Mouse (Mus musculus) ZHBTc4 (cell line): ENCODE results near the gene Gm20388.
A peak's percentile ranks its signal among the peaks of the same experiment; 100 is the strongest.

Experiments used
- DNase-seq: peaks from one replicate; pipeline ENCODE4 v3.0.0-alpha.2; 2011; ENCODE audit warnings: low read depth, low spot score

Gm20388 gene

DNA sequence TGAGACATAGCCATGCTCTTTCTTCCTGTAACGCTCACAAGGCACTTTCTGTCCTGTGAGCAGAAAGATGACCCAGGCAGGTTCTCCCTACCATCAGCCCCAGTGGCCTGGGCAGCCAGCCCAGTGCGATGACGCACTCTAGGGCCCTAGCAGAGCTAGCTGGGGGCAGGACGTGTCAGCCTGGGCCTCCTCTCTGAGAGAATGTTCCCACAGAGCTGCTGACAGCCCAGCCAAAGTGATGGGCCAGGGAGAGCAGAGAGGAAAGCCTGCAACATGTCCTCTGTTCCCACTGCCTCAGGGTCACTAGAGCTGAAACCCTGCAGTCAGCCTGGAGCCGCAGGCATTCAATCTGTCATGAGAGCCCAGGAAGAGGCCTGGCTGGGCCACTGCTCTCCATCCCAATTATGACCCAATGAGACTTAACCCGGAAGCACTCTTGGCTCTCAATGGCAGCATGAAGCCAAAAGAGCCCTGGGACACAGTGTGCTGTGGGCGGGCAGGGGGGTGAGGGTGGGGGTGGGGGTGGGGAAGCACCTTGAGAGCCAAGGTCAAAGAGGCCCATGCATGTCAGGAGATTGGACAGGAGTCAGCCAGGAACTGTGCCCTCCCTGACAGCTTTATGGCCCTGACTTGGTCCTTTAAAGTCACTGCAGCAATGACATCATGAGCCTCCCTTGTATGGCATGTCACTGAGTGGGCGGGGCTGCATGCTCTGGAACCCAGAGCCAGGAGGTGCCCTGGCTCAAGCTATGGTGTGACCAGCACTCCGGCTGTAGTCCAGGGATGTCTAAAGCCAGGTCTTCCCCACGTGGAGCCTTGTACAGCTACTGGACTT, 1465.7 kb downstream of the Gm20388 start:
- peak; percentile 35 for DNase-seq

DNA sequence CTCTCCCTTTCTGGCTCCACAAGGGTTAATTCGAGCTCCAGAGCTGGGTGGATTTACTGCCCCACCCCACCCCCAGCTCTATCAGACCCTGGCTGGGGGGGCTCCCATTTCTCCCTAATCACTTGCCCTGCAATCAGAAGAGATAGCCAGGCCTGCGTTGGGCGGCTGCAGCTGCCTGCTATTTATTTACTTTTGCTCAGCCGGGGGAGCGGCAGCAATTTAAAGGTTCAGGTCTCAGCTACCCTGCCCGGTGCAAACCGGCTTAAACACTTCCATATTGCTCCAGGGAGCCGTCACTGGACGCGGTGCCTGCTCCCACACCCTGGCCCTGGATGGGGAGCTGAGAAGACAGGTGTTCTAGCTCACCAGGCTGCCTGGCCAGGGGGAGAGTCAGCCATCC, 1467.0 kb downstream of the Gm20388 start:
- peak; percentile 50 for DNase-seq

DNA sequence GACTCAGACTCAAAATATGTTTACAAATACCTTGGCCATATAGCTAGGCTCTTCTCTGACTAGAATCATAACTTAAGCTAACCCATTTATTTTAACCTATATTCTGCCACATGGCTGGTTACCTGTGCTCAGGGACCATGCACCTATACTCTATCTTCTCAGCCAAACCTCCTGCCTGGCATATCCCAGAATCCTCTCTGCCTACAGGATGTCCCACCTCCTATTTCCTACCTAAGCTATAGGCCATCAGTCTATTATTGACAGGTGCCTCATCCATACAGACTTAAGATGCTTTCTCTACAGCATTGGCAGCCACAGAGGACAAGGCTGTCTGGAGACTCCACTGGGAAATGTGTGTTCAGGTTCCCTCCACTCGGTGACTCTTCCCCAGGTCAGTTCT, 1468.7 kb downstream of the Gm20388 start:
- DNase-seq: peak; percentile 87

DNA sequence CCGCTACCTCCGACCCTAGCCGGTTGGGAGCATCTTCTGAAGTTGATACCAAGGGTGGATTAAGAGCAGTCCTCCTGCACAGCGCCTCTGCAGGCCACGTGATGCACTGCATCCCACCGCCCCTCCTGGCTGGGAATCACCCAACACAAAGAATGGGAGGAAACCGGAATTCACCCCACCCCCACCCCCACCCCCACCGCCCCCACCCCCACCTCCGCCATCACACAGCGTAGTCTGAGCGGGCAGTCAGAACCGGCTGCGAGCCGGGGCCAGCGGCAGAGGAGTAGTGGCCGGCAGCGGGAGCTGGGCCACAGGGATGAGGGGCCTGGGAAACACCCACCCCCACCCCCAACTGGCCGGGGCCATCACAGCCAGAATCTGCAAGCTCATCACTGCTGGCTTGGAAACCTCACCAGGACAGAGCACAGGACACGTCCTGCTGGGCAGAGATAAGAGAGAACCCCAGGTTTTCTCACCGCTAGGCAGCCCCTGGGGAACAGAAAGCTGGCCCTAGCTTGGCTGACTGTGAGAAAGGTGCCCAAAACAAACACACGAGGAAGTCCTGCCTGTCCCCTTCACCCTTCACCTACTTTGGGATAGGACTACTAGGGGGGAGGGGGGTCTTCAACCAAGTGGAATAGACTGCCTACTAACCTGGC, 1472.1 kb downstream of the Gm20388 start:
- peak; percentile 95 for DNase-seq

DNA sequence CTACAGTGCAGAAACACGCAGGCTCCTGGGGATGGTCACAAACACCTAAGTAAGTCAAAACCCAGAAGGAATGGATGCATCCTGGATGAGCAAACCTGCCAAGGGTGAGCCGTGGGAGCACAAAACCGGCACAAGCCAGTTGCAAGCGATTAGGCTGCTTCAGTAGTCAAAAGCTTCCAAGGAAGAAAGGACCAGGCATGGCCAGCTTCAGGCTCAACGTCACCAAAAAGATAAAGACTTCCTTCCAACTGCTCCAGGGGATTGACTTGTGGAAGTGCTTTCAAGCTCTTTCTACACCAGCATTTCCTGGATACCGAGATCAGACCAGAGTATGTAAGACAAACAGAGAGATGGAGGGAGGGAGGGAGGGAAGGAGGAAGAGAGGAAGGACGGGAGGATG, 1474.9 kb downstream of the Gm20388 start:
- DNase-seq: peak; percentile 39

DNA sequence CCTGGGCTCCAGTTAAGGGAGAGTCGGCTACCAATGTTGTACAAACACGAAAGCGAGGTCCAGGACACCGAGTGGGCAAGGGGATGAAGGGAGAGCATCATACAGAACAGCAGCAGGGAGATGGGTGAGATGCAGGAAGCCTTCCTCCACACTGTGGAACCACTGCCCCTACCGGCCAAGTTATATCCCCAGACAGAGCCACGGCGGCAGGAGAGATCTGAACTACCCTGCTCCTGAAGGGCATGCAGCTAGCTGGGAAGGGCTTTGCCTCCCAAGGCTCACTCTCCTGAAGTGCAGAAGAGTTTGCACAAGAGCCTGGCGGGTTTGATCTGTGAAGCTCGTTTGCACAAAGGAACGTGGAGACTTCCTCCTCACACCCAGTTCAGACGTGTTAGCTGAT, 1480.0 kb downstream of the Gm20388 start:
- peak; percentile 31 for DNase-seq

DNA sequence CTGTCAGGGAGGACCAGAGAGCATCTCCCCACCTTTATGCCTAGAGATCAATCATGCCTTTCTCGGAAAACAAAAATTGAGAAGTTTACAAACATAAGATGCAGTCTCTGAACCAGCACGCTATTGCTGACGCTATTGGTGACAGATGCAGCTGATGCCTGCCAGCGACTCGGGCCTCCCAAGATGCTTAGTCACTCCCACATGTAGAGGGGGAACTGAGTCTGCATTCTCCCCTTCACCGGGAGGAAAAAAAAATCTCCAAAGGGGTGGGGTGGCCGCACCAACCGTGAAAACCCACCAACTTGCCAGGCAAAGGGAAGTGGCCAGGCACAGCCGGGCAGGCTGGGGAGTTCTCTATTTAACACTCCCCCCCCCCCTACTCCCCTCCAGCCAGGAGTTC, 1480.6 kb downstream of the Gm20388 start:
- no peak for DNase-seq

DNA sequence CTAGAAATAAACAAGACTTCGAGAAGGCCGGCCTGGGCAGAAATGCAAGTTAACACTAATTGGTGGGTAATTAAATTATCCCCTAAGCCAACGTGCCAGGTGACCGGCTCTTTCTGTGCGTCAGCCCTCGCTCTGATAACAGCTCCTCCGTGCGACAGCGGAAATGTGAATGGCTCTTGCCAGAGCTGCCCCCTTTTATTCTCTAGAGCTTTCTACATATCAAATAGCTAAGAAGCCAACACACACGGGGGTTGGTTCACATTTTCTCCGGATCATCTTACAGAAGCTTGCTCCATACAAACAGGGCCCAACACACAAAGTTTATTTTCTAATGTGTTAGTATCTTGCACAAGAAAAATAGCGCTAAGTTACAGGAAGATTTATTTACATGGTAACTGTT, 1481.1 kb downstream of the Gm20388 start:
- DNase-seq: no peak

DNA sequence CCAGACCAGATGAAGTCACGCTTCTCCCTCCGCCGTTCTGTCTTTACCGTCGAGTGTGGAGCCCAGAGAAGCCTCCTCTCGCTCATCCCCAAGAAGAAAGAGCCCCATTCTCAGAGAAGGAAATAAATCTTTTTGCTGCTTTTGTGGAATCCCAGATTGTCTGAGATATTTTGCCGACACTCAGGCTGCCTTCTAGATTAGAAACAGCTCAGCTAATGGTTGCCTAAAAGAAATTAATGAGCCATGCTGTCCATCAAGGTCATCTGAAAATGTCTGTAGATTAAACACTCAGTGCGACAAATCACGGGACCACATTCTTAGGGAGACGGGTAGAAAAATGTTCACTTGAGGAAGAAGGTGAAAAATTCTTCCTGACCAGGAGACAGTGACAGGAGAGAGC, 1481.8 kb downstream of the Gm20388 start:
- DNase-seq: no peak

DNA sequence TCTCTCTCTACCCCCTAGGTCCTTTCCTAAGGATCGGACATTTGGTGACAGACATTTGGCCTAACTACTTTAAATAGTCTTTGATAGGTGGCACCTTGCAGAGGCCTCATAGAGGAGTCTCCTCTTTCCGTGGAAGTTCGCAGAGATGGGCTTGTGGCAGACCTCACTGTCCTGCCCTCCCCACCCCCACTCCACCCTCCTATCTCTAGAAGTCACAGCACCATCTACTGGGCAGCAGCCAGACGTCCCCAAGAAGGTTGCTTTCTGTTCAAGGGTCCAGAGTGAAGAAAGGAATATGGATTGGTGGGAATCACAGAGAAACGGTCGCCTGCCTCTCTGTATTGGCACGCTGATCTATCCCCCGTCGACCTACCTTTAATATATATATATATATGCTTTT, 1482.5 kb downstream of the Gm20388 start:
- peak; percentile 46 for DNase-seq

DNA sequence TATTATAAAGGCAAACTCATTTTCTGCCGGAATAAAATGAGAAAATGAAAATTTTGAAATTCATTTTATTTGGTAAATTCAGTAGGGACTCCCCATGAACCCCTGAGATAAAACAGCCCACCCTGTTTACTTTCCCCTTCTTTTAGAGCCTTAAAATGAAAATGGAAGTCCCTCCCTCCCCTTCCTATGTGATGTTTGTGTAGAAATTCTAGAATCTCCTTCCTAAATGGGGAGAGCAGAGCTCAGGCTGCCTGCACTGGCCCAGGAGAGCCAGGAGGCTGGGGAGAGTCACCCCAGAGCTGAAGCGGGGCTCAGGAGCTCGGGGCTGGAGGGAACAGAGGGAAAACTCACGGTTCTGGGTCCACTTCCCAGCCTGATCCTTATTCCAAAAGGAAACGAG, 1484.0 kb downstream of the Gm20388 start:
- no peak for DNase-seq

DNA sequence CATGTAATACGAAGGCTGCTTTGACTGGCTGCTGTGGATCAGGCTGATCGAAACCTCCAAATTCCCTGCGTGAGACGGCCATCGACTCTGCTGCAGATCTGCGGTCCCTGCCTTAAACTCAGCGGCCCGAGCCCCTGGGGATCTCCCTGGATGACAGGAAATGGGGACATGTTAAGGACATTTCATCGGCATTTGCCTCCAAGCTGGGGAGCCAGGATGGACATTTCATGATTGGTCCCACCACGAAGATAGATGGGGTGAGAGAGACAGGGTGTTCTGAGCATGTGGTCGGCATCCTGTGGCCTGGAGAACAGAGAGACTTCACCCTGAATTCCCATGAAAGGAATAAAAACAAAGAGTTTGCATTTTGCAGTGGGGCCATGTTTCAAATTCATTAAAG, 1484.7 kb downstream of the Gm20388 start:
- no peak for DNase-seq

DNA sequence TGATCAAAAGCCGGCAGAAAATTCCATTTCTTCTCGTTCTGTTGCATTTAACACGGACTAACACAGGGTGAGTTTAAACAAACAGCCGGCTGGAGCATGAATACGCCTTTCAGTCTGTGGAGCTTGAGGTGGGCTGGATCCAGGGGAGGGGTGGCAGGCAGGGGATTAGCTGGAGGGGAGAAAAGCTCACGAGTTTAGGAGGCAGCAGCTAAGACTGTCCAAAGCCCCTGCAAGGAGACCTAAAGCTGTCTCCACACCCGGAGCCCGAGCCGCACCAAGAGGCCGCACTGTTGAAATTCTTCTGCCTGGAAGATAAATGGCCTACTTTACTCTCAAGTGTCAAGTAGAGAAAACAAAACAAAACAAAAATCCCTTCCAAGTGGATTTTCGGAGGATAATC, 1485.5 kb downstream of the Gm20388 start:
- DNase-seq: no peak

DNA sequence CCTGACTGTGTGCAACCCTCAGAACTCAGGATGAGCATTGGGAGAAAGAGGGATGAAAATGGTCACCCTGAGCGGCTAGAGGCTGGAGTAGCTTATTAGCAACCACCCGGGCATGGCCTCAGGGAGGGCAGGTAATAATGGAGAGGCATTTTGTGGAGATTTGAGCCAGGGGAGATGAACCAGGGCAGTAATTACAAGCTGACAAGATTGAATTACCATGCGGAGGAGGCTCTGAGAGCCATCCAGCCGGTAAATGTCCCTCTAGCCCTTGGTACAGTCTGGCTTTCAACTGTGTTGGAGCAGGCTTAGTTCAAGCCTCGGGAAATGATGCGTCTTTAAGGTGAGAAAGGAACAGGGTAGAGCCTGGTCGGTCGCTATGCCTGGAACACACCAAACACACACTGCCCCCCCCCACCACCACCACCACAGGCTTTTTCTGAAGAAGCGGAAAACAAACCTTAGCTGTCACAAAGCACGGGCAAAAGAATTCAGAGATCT, 1486.6 kb downstream of the Gm20388 start:
- no peak for DNase-seq

DNA sequence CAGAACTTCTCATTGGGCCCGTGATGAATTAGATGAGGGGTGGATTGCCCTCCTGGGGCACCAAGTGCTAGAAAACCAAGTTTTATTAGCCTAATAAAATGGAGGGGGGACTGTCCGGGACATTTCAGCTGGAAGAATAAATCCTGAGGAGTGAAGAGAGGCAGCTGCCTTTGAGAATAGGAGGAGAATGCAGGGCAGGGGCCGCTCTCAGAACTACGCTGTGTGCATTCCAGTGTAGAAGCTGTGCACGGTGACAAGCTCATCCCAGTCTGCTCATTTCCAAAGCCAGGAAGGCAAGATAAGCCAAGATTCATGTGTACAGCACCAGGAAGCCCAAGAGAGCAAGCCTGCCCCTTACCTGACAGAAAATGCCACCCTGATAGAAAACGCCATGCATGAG, 1487.4 kb downstream of the Gm20388 start:
- no peak for DNase-seq

DNA sequence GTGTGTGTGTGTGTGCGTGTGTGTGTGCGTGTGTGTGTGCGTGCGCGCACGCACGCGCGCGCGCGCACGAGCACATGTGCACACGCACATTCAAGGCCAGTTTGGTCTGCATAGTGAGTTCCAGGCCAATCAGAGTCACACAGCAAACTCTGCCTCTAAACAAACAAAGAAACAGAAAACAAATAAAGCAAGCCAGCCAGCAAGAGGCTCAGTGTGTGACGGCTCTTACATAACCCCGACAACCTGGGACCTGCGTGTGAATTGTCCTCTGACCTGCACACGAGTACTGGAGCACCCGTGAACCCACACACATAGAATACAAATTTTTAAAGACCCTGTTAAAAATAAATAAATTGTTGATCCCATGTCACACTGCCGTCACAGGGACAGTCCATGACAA, 1488.1 kb downstream of the Gm20388 start:
- no peak for DNase-seq

DNA sequence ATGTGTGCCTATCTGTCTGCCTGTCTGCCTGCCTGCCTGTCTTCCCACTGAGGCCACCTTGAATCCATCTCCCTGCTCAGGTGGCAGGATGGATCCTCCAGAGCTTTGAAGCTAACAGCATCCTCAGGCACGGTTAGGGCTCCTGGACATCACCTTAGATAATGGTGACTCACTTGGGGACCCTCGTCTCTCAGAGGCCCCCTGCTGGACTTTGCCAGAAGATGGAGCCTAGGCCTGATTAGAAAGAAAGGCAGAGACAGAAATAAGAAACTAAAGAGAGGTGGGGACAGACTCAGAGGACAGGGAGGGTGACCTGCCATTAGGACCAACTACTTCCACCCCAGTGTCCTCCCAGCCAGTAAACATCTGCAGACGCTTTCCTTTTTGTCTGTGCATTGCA, 1488.5 kb downstream of the Gm20388 start:
- no peak for DNase-seq

DNA sequence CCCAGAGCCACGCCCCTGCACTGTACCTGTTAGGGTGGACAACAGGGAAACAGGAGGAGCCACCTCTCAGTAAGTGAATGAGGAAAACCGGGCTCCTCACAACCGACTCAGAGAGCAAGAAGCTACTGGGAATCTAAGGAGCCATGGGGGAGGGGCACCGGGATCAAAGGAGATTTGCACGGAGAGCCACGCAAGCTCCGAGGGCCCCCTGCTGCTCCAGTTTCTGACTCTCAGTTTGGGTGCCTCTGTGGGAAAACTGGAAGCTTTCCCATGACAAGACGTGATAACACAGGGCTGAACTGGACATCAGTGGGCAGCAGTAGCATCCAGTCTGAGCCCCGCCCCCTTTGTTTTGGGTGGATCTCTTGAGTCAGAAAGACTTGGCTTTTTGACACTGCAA, 1489.9 kb downstream of the Gm20388 start:
- peak; percentile 58 for DNase-seq

DNA sequence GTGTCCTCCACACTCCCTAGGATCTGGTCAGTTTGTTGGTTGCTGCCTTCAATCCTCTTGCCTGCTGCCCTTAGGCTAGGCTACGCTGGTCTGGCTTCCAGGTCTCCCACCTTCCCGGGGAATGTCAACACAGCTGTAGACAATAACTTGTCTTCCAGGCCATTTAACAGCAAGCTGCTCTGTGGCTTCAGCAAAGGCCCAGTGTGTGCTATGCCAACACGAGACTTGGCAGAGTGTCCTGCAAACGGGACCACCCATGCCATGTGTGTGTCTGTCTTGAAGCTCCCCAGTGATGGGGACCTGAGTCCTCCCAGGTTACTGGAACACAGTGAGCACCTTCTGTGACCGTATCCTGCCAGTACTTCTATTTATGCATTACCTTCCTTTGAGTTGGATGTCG, 1493.2 kb downstream of the Gm20388 start:
- DNase-seq: no peak

DNA sequence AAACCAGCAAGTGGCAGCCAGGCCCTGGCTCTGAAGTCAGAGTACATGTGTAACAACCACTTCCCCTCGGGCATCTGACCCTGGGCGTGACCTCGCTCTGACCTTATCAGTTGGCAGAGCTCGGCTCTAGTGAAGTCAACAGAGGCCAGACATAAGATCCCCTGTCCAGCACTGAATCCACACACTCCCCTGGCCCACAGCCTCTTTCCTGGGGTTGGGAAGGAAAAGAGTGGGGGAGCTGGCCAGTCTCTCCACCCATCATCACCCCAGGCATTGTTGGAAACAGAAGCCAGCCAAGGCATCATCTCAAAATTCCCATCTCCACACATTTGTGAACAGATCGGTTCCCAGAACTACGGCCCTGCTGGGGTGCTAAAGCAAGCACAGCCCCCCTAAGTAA, 1507.4 kb downstream of the Gm20388 start:
- DNase-seq: no peak

DNA sequence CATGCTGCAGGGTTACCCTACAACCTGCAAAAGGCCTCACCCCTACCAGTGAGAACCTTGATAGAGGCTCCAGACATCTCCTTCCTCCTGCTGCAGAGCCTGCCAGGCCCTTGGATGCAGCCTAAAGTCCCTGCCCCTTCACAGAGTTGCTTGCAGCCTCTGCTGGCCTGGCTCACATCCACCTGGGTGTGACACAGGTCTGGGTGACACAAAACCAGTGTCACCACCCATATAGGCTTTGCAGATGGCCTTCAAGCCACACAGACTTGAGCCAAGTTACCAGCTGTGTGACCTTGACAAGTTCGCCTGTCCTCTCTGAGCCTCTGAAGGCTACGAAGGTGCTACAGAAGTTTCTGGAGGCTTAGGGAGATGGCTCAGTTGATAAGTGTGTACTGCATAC, 1508.9 kb downstream of the Gm20388 start:
- no peak for DNase-seq

DNA sequence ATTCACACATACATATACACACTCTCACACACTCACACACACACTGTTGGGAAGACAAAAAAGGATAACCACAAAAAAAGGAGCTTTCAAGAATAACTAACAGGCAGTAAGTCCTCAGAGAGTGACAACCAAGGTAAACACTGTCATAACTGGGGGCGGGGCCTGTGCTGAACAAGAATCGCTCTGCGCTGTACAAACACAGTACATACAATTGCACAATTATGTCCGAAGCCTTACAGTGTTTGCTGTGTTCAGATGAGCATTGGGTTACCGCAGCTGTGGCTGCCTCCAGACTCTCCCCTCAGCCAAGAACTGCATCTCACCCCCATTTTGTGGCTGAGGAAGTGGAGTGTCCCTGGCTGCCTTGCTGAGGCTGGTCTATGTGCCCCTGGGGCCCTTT, 1510.4 kb downstream of the Gm20388 start:
- DNase-seq: no peak

DNA sequence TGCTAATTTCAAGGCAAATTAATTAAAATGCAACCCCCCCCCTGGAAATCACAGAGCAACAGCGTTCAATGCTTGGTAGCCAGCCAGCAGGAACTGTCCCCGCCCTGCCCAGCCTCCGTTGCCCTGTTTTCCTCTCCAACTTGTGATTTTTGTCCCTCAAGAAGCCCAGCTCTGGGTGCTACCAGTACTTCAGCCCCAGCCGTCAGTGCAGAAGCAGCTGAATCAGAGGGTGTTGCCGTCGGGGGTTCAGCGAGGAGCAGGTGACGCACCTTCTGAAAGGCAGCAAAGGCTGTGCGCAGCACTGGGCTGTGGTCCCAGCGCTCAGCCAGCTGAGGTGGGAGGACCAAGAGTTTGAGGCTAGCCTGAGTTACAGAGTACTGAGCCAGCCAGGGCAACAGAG, 1513.4 kb downstream of the Gm20388 start:
- no peak for DNase-seq
